Mouse (Mus musculus): ENCODE measurements at regions not wholly inside any gene's neighbourhood (a gene's known extent, or its start where the extent isn't known, plus 50 kb on each side); places are given as distances from the start of the nearest gene placed in this dataset.

- no peak for TF ChIP-seq POLR2A (IDR thresholded peaks at IDR 0.05; ENCODE audit: insufficient read depth, low read depth, low read length)
- TF ChIP-seq CTCF (IDR thresholded peaks at IDR 0.05), result no peak
- TF ChIP-seq EP300 (IDR thresholded peaks at IDR 0.05; ENCODE audit: insufficient read depth, low read depth, low read length), result no peak
Measured at GRCm38 (mm10) chr2:103874466-103874865, 77.0 kb upstream of the Caprin1 start.

All from heart, adult 2 months (tissue).